Mouse (Mus musculus): Measurements from ENCODE around the gene Frmd4b.

Gene Frmd4b

GRCm38 (mm10) chr6:97519553-97519952 is 97.8 kb downstream of the Frmd4b start:
- DNase-seq (ENCODE audit: low read depth) = no peak

GRCm38 (mm10) chr6:97518467-97518866 is 98.9 kb downstream of the Frmd4b start:
- no peak for DNase-seq (ENCODE audit: low read depth)

- no peak for DNase-seq (ENCODE audit: low read depth)
Observed at GRCm38 (mm10) chr6:97517616-97518235, 99.6 kb downstream of the Frmd4b start.

- DNase-seq (ENCODE audit: low read depth) = no peak
Observed at GRCm38 (mm10) chr6:97516941-97517340, 100.4 kb downstream of the Frmd4b start.

- DNase-seq (ENCODE audit: low read depth) = no peak
Observed at GRCm38 (mm10) chr6:97510771-97511170, 106.6 kb downstream of the Frmd4b start.

- DNase-seq (ENCODE audit: low read depth) = no peak
Observed at GRCm38 (mm10) chr6:97509434-97509833, 107.9 kb downstream of the Frmd4b start.

GRCm38 (mm10) chr6:97508480-97508879 is 108.9 kb downstream of the Frmd4b start:
- DNase-seq (ENCODE audit: low read depth) = no peak

- no peak for DNase-seq (ENCODE audit: low read depth)
Observed at GRCm38 (mm10) chr6:97507893-97508292, 109.4 kb downstream of the Frmd4b start.

- peak; percentile 62 for DNase-seq (ENCODE audit: low read depth)
Observed at GRCm38 (mm10) chr6:97506141-97506650, 111.1 kb downstream of the Frmd4b start.

- no peak for DNase-seq (ENCODE audit: low read depth)
Observed at GRCm38 (mm10) chr6:97504673-97505072, 112.7 kb downstream of the Frmd4b start.

- DNase-seq (ENCODE audit: low read depth) = no peak
Observed at GRCm38 (mm10) chr6:97501000-97501399, 116.3 kb downstream of the Frmd4b start.

- DNase-seq (ENCODE audit: low read depth) = no peak
Observed at GRCm38 (mm10) chr6:97500246-97500645, 117.1 kb downstream of the Frmd4b start.

- DNase-seq (ENCODE audit: low read depth) = no peak
Observed at GRCm38 (mm10) chr6:97496002-97496401, 121.3 kb downstream of the Frmd4b start.

- DNase-seq (ENCODE audit: low read depth) = no peak
Observed at GRCm38 (mm10) chr6:97491065-97491464, 126.3 kb downstream of the Frmd4b start.

GRCm38 (mm10) chr6:97488821-97489220 is 128.5 kb downstream of the Frmd4b start:
- DNase-seq (ENCODE audit: low read depth) = no peak

- no peak for DNase-seq (ENCODE audit: low read depth)
Observed at GRCm38 (mm10) chr6:97488280-97488679, 129.1 kb downstream of the Frmd4b start.

GRCm38 (mm10) chr6:97487535-97488081 is 129.7 kb downstream of the Frmd4b start:
- DNase-seq (ENCODE audit: low read depth) = no peak

GRCm38 (mm10) chr6:97486813-97487361 is 130.5 kb downstream of the Frmd4b start:
- no peak for DNase-seq (ENCODE audit: low read depth)

GRCm38 (mm10) chr6:97485886-97486386 is 131.4 kb downstream of the Frmd4b start:
- DNase-seq (ENCODE audit: low read depth) = no peak

- DNase-seq (ENCODE audit: low read depth) = no peak
Observed at GRCm38 (mm10) chr6:97481912-97482311, 135.4 kb downstream of the Frmd4b start.

GRCm38 (mm10) chr6:97478981-97479860 is 138.1 kb downstream of the Frmd4b start:
- DNase-seq (ENCODE audit: low read depth) = no peak

GRCm38 (mm10) chr6:97473672-97474071 is 143.7 kb downstream of the Frmd4b start:
- no peak for DNase-seq (ENCODE audit: low read depth)
